Mouse (Mus musculus): Measurements from ENCODE around the gene Arhgef3. TPM values are rescaled to one million over a fixed set of nuclear protein-coding genes. Genes with fewer than 3 reads are reported as not detected.

Gene Arhgef3
- polyA plus RNA-seq, 1 experiment = 17.0 TPM

GRCm38 (mm10) chr14:27296987-27297386 lies 182.3 kb downstream of the Arhgef3 start:
- Histone ChIP-seq H3K4me3 (ENCODE audit: control insufficient read depth, insufficient read depth, low read length) (no peak overlapping the region), H3K27me3 (ENCODE audit: control insufficient read depth, insufficient read depth, low read length) (no peaks in the 10 kb centered on the region), H3K27ac (ENCODE audit: control insufficient read depth, insufficient read depth, low read length) (no peak overlapping the region), H3K4me1 (replicated peaks; ENCODE audit: control insufficient read depth, insufficient read depth, low read length) (no peaks in the 10 kb centered on the region), H3K36me3 (ENCODE audit: control insufficient read depth, insufficient read depth, low read length) (no peaks in the 10 kb centered on the region)
- no peak for DNase-seq
- WGBS = 91% methylated on average over 5 of the region's 5 CpGs
- no peak for TF ChIP-seq CTCF (IDR thresholded peaks at IDR 0.05; ENCODE audit: borderline replicate concordance, control insufficient read depth, extremely low read depth, insufficient read depth, low read length, poor library complexity)
- no peak for TF ChIP-seq POLR2A (IDR thresholded peaks at IDR 0.05; ENCODE audit: control insufficient read depth, extremely low read depth, insufficient read depth, low read length, poor library complexity)

GRCm38 (mm10) chr14:27298875-27299274 lies 184.2 kb downstream of the Arhgef3 start:
- H3K36me3 ChIP-seq (ENCODE audit: control insufficient read depth, insufficient read depth, low read length) = no peaks in the 10 kb centered on the region
- DNase-seq = no peak
- H3K27ac ChIP-seq (ENCODE audit: control insufficient read depth, insufficient read depth, low read length) = no peak overlapping the region
- H3K4me3 ChIP-seq (ENCODE audit: control insufficient read depth, insufficient read depth, low read length) = no peak overlapping the region
- no peaks in the 10 kb centered on the region for H3K27me3 ChIP-seq (ENCODE audit: control insufficient read depth, insufficient read depth, low read length)
- WGBS = 97% methylated on average over 2 of the region's 2 CpGs
- no peak for TF ChIP-seq CTCF (IDR thresholded peaks at IDR 0.05; ENCODE audit: borderline replicate concordance, control insufficient read depth, extremely low read depth, insufficient read depth, low read length, poor library complexity)
- no peak for TF ChIP-seq POLR2A (IDR thresholded peaks at IDR 0.05; ENCODE audit: control insufficient read depth, extremely low read depth, insufficient read depth, low read length, poor library complexity)
- no peaks in the 10 kb centered on the region for H3K4me1 ChIP-seq (replicated peaks; ENCODE audit: control insufficient read depth, insufficient read depth, low read length)

DNA sequence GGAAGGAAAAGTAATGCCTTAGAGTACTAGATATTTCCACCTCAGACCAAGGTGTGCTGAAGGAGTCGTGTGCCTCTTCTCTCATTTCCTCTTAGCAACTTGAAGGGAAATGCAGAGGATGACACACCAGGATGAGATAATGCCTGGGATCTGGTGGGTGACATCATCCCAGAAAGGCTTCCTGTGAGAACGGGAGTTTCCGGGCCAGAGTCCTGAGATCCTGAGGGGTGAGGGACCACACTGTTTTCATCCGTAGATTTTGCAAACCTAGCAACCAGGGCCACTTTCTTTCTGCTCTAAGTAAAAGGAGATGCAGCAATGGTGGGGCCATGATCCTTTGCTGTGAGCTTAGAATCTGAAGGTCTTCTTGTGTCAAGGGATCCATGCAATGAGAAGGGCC lies 185.0 kb downstream of the Arhgef3 start:
- no peak for DNase-seq
- H3K27ac ChIP-seq (ENCODE audit: control insufficient read depth, insufficient read depth, low read length) = no peak overlapping the region
- no peaks in the 10 kb centered on the region for H3K4me1 ChIP-seq (replicated peaks; ENCODE audit: control insufficient read depth, insufficient read depth, low read length)

DNA sequence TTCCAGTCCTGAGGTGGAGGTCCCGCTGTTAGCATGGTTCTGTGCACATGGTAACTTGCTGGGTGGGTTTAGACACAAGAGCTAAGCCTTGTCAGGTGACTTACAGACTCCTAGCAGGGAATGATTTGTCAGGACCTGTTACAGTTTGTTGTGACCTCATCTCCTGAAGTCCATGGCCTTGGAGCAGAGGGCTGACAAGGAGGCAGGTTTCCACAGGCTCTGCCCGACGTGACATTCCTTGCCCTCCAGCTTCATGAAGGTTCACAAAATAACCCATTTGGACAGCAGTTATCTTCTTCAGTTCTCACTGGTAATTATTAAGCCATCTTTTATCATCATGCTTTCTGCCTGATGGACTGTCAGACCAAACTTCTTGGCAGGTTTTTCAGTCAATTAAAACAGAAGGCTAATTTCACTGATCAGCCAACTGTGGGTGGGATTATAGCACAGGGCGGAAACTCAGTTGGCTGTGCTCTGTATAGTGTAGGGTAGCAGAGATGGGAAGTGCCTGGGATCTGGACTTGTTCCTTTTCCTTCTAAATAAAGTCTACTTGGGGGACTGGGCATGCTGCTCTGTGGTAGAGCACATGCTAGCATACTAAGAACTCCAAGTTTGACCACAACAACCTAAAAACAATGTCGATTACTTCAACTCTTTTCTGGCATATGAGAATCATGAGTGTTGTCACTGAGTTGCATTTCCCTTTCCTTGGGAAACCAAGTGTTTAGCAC lies 187.2 kb downstream of the Arhgef3 start:
- WGBS = 85% methylated on average over 5 of the region's 5 CpGs
- TF ChIP-seq CTCF (IDR thresholded peaks at IDR 0.05; ENCODE audit: borderline replicate concordance, control insufficient read depth, extremely low read depth, insufficient read depth, low read length, poor library complexity) = no peak
- no peak for TF ChIP-seq POLR2A (IDR thresholded peaks at IDR 0.05; ENCODE audit: control insufficient read depth, extremely low read depth, insufficient read depth, low read length, poor library complexity)
- Histone ChIP-seq H3K4me3 (ENCODE audit: control insufficient read depth, insufficient read depth, low read length) (no peak overlapping the region), H3K36me3 (ENCODE audit: control insufficient read depth, insufficient read depth, low read length) (no peaks in the 10 kb centered on the region), H3K4me1 (replicated peaks; ENCODE audit: control insufficient read depth, insufficient read depth, low read length) (no peaks in the 10 kb centered on the region), H3K27me3 (ENCODE audit: control insufficient read depth, insufficient read depth, low read length) (no peaks in the 10 kb centered on the region), H3K27ac (ENCODE audit: control insufficient read depth, insufficient read depth, low read length) (no peak overlapping the region)
- no peak for DNase-seq

More for the DNA sequence above, 185.0 kb downstream of the Arhgef3 start:
- Histone ChIP-seq H3K4me3 (ENCODE audit: control insufficient read depth, insufficient read depth, low read length) (no peak overlapping the region), H3K27me3 (ENCODE audit: control insufficient read depth, insufficient read depth, low read length) (no peaks in the 10 kb centered on the region), H3K36me3 (ENCODE audit: control insufficient read depth, insufficient read depth, low read length) (no peaks in the 10 kb centered on the region)
- WGBS = 87% methylated on average over 4 of the region's 4 CpGs
- TF ChIP-seq POLR2A (IDR thresholded peaks at IDR 0.05; ENCODE audit: control insufficient read depth, extremely low read depth, insufficient read depth, low read length, poor library complexity) = no peak
- TF ChIP-seq CTCF (IDR thresholded peaks at IDR 0.05; ENCODE audit: borderline replicate concordance, control insufficient read depth, extremely low read depth, insufficient read depth, low read length, poor library complexity) = no peak

DNA sequence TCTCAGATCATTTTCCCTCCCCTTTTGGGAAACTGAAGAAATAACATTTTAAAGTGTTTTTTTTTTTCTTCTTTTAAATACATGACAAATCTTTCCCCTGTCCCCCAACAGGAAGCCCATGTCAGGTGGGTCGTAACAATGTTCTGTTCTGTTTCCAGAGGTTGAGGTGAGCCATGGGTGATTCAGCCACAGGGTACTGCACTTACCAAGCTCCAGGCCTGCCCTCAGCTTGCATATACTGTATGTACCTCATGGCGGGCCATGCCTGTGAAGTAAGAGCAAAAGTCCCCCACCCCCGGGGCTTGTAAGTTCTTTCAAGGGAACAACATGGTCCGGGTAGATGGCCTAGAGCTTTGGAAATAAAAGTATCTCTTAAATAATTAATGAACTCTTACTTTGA lies 188.6 kb downstream of the Arhgef3 start:
- TF ChIP-seq POLR2A (IDR thresholded peaks at IDR 0.05; ENCODE audit: control insufficient read depth, extremely low read depth, insufficient read depth, low read length, poor library complexity) = no peak
- no peak for TF ChIP-seq CTCF (IDR thresholded peaks at IDR 0.05; ENCODE audit: borderline replicate concordance, control insufficient read depth, extremely low read depth, insufficient read depth, low read length, poor library complexity)
- 76% methylated on average over 4 of the region's 4 CpGs for WGBS
- DNase-seq = no peak

GRCm38 (mm10) chr14:27304408-27304807 lies 189.7 kb downstream of the Arhgef3 start:
- no peak for TF ChIP-seq POLR2A (IDR thresholded peaks at IDR 0.05; ENCODE audit: control insufficient read depth, extremely low read depth, insufficient read depth, low read length, poor library complexity)
- TF ChIP-seq CTCF (IDR thresholded peaks at IDR 0.05; ENCODE audit: borderline replicate concordance, control insufficient read depth, extremely low read depth, insufficient read depth, low read length, poor library complexity) = no peak
- DNase-seq = no peak
- no peaks in the 10 kb centered on the region for H3K4me1 ChIP-seq (replicated peaks; ENCODE audit: control insufficient read depth, insufficient read depth, low read length)
- H3K4me3 ChIP-seq (ENCODE audit: control insufficient read depth, insufficient read depth, low read length) = no peak overlapping the region
- no peaks in the 10 kb centered on the region for H3K27me3 ChIP-seq (ENCODE audit: control insufficient read depth, insufficient read depth, low read length)
- no peak overlapping the region for H3K27ac ChIP-seq (ENCODE audit: control insufficient read depth, insufficient read depth, low read length)
- WGBS = 57% methylated on average over 4 of the region's 4 CpGs
- no peaks in the 10 kb centered on the region for H3K36me3 ChIP-seq (ENCODE audit: control insufficient read depth, insufficient read depth, low read length)

More for the DNA sequence above, 188.6 kb downstream of the Arhgef3 start:
- no peak overlapping the region for H3K27ac ChIP-seq (ENCODE audit: control insufficient read depth, insufficient read depth, low read length)
- H3K36me3 ChIP-seq (ENCODE audit: control insufficient read depth, insufficient read depth, low read length) = no peaks in the 10 kb centered on the region
- no peaks in the 10 kb centered on the region for H3K27me3 ChIP-seq (ENCODE audit: control insufficient read depth, insufficient read depth, low read length)
- no peak overlapping the region for H3K4me3 ChIP-seq (ENCODE audit: control insufficient read depth, insufficient read depth, low read length)
- no peaks in the 10 kb centered on the region for H3K4me1 ChIP-seq (replicated peaks; ENCODE audit: control insufficient read depth, insufficient read depth, low read length)

Measured in thymus, adult 2 months (tissue).